Mouse (Mus musculus): ENCODE measurements around the gene Zfp609. TPM values are rescaled to one million over a fixed set of nuclear protein-coding genes. Genes with fewer than 3 reads are reported as not detected.

Zfp609 gene
- total RNA-seq, 2 experiments from 2014 or later, result 46.5 to 52.7 TPM

- no peak for DNase-seq (ENCODE audit: low spot score in 2 of 2)
Measured at GRCm38 (mm10) chr9:65771011-65771664, 56.2 kb downstream of the Zfp609 start.

GRCm38 (mm10) chr9:65762728-65763127, 64.6 kb downstream of the Zfp609 start:
- no peak for DNase-seq (ENCODE audit: low spot score in 2 of 2)

GRCm38 (mm10) chr9:65759992-65760391, 67.4 kb downstream of the Zfp609 start:
- no peak for DNase-seq (ENCODE audit: low spot score in 2 of 2)

GRCm38 (mm10) chr9:65759256-65759655, 68.1 kb downstream of the Zfp609 start:
- DNase-seq (ENCODE audit: low spot score in 2 of 2), result no peak

- DNase-seq (ENCODE audit: low spot score in 2 of 2), result no peak
Measured at GRCm38 (mm10) chr9:65757826-65758225, 69.5 kb downstream of the Zfp609 start.

GRCm38 (mm10) chr9:65755673-65756375, 71.5 kb downstream of the Zfp609 start:
- no peak for DNase-seq (ENCODE audit: low spot score in 2 of 2)

- no peak for DNase-seq (ENCODE audit: low spot score in 2 of 2)
Measured at GRCm38 (mm10) chr9:65755164-65755563, 72.2 kb downstream of the Zfp609 start.

GRCm38 (mm10) chr9:65752632-65753031, 74.7 kb downstream of the Zfp609 start:
- no peak for DNase-seq (ENCODE audit: low spot score in 2 of 2)

- no peak for DNase-seq (ENCODE audit: low spot score in 2 of 2)
Measured at GRCm38 (mm10) chr9:65751906-65752305, 75.5 kb downstream of the Zfp609 start.

GRCm38 (mm10) chr9:65748102-65748501, 79.3 kb downstream of the Zfp609 start:
- DNase-seq (ENCODE audit: low spot score in 2 of 2), result no peak

GRCm38 (mm10) chr9:65746479-65746878, 80.9 kb downstream of the Zfp609 start:
- DNase-seq (ENCODE audit: low spot score in 2 of 2), result no peak

GRCm38 (mm10) chr9:65745456-65745855, 81.9 kb downstream of the Zfp609 start:
- DNase-seq (ENCODE audit: low spot score in 2 of 2), result no peak

GRCm38 (mm10) chr9:65744171-65745082, 82.9 kb downstream of the Zfp609 start:
- peak in 1 of 2 experiments; percentile 3 for DNase-seq (ENCODE audit: low spot score in 2 of 2)

GRCm38 (mm10) chr9:65743809-65744170, 83.6 kb downstream of the Zfp609 start:
- no peak for DNase-seq (ENCODE audit: low spot score in 2 of 2)

- no peak for DNase-seq (ENCODE audit: low spot score in 2 of 2)
Measured at GRCm38 (mm10) chr9:65743322-65743721, 84.0 kb downstream of the Zfp609 start.

- DNase-seq (ENCODE audit: low spot score in 2 of 2), result no peak
Measured at GRCm38 (mm10) chr9:65742777-65743176, 84.6 kb downstream of the Zfp609 start.

GRCm38 (mm10) chr9:65741066-65741852, 86.1 kb downstream of the Zfp609 start:
- no peak for DNase-seq (ENCODE audit: low spot score in 2 of 2)

GRCm38 (mm10) chr9:65734931-65735330, 92.4 kb downstream of the Zfp609 start:
- DNase-seq (ENCODE audit: low spot score in 2 of 2), result no peak

GRCm38 (mm10) chr9:65728588-65728987, 98.8 kb downstream of the Zfp609 start:
- no peak for DNase-seq (ENCODE audit: low spot score in 2 of 2)

GRCm38 (mm10) chr9:65727491-65727890, 99.9 kb downstream of the Zfp609 start:
- no peak for DNase-seq (ENCODE audit: low spot score in 2 of 2)

GRCm38 (mm10) chr9:65726431-65726830, 100.9 kb downstream of the Zfp609 start:
- no peak for DNase-seq (ENCODE audit: low spot score in 2 of 2)

Measured in adrenal gland, postnatal 4 days (tissue).